Mouse (Mus musculus) embryonic fibroblast, embryonic 13.5 days (primary cell): Measurements from ENCODE around the gene Mlana. TPM values are rescaled to one million over a fixed set of nuclear protein-coding genes. Genes with fewer than 3 reads are reported as not detected.

Experiments used
- H3K27ac ChIP-seq: 2 replicates; pipeline ENCODE4 v1.5.1; 2012; ENCODE audit warnings: low read length, control low read depth, inconsistent platforms; ENCODE audit not compliant: insufficient read depth
- H3K4me1 ChIP-seq: 2 replicates; pipeline ENCODE4 v1.6.1; 2011; ENCODE audit warnings: low read length; ENCODE audit not compliant: control insufficient read depth, insufficient read depth
- H3K4me3 ChIP-seq: 2 replicates; pipeline ENCODE4 v1.5.1; 2011; ENCODE audit warnings: mild to moderate bottlenecking, control low read depth, low read length; ENCODE audit not compliant: insufficient read depth
- CTCF ChIP-seq: IDR thresholded peaks from 2 replicates; pipeline ENCODE4 v1.5.1; 2011; ENCODE audit warnings: mild to moderate bottlenecking, control low read depth, low read length, moderate library complexity, borderline replicate concordance; ENCODE audit not compliant: insufficient read depth
- POLR2A ChIP-seq: IDR thresholded peaks from 2 replicates; pipeline ENCODE4 v1.6.1; 2011; ENCODE audit warnings: low read depth, mild to moderate bottlenecking, control low read depth, low read length, moderate library complexity
- polyA plus RNA-seq: library from polyadenylated mRNA; stranded (reverse); fragments of >200 nt; gene quantifications from 2 replicates; pipeline ENCODE4 v1.2.4, GENCODE M21; 2011; ENCODE audit warnings: low read depth; ENCODE audit not compliant: missing spikeins, insufficient read length

Mlana gene
- polyA plus RNA-seq, 1 experiment: not detected

GRCm38 (mm10) chr19:29660835-29661764 is 36.5 kb upstream of the Mlana start:
- Histone ChIP-seq H3K4me3 (no peak overlapping the region), H3K27ac (no peak overlapping the region), H3K4me1 (peaks cover 17% of the 10 kb centered on the region; the same call in 1 of the 2 replicates)
- TF ChIP-seq CTCF (no peak), POLR2A (no peak)

- Histone ChIP-seq H3K4me3 (no peak overlapping the region), H3K4me1 (peaks cover 9% of the 10 kb centered on the region; the same call in 1 of the 2 replicates), H3K27ac (no peak overlapping the region)
- TF ChIP-seq CTCF (no peak), POLR2A (no peak)
These were observed 35.5 kb upstream of the Mlana start for GRCm38 (mm10) chr19:29661974-29662580.

- H3K4me1 ChIP-seq: peaks cover 9% of the 10 kb centered on the region; the same call in 1 of the 2 replicates
- no peak for TF ChIP-seq POLR2A
- TF ChIP-seq CTCF: no peak
- no peak overlapping the region for H3K27ac ChIP-seq
- no peak overlapping the region for H3K4me3 ChIP-seq
These were observed 33.8 kb upstream of the Mlana start for GRCm38 (mm10) chr19:29663780-29664179.

- H3K4me1 ChIP-seq: peaks cover 2% of the 10 kb centered on the region; the same call in 1 of the 2 replicates
- TF ChIP-seq POLR2A: no peak
- no peak for TF ChIP-seq CTCF
- H3K4me3 ChIP-seq: no peak overlapping the region
- H3K27ac ChIP-seq: no peak overlapping the region
These were observed 32.7 kb upstream of the Mlana start for GRCm38 (mm10) chr19:29664934-29665333.

GRCm38 (mm10) chr19:29666164-29666563 is 31.5 kb upstream of the Mlana start:
- no peak overlapping the region for H3K4me3 ChIP-seq
- TF ChIP-seq CTCF (no peak), POLR2A (no peak)

GRCm38 (mm10) chr19:29666965-29667594 is 30.5 kb upstream of the Mlana start:
- no peak overlapping the region for H3K27ac ChIP-seq
- TF ChIP-seq CTCF: no peak
- no peak for TF ChIP-seq POLR2A
- H3K4me1 ChIP-seq: no peaks in the 10 kb centered on the region
- H3K4me3 ChIP-seq: no peak overlapping the region

More at GRCm38 (mm10) chr19:29666164-29666563, 31.5 kb upstream of the Mlana start:
- H3K27ac ChIP-seq: no peak overlapping the region
- H3K4me1 ChIP-seq: no peaks in the 10 kb centered on the region

GRCm38 (mm10) chr19:29668135-29668534 is 29.5 kb upstream of the Mlana start:
- H3K4me3 ChIP-seq: no peak overlapping the region

GRCm38 (mm10) chr19:29670247-29670646 is 27.4 kb upstream of the Mlana start:
- TF ChIP-seq CTCF (no peak), POLR2A (no peak)
- no peak overlapping the region for H3K4me3 ChIP-seq
- no peak overlapping the region for H3K27ac ChIP-seq
- no peaks in the 10 kb centered on the region for H3K4me1 ChIP-seq

More at GRCm38 (mm10) chr19:29668135-29668534, 29.5 kb upstream of the Mlana start:
- no peak for TF ChIP-seq POLR2A
- Histone ChIP-seq H3K27ac (no peak overlapping the region), H3K4me1 (no peaks in the 10 kb centered on the region)

- Histone ChIP-seq H3K4me3 (no peak overlapping the region), H3K27ac (no peak overlapping the region), H3K4me1 (no peaks in the 10 kb centered on the region)
- TF ChIP-seq POLR2A: no peak
- no peak for TF ChIP-seq CTCF
These were observed 26.5 kb upstream of the Mlana start for GRCm38 (mm10) chr19:29671160-29671559.
